19 mouse cellular contexts compared by ENCODE assay signal in genomic region chr10:98352061-98352460, GRCm38 (mm10).
"Had no signal": no experiment of that assay in that cellular context is flagged by ENCODE, and none has a peak within 500 bp of the region (broad histone marks: within the 10 kb centered on the region; RNA-seq: fewer than 3 reads in every experiment).

No protein-coding gene starts in this region.

- H3K4me2 ChIP-seq: intestine, embryonic 15.5 days; kidney, embryonic 15.5 days; liver, embryonic 13.5 days; midbrain, embryonic 13.5 days; neural tube, embryonic 13.5 days had no signal

- H3K27me3 ChIP-seq: intestine, embryonic 15.5 days; kidney, embryonic 15.5 days; liver, embryonic 13.5 days; midbrain, embryonic 13.5 days; neural tube, embryonic 13.5 days had no signal

- H3K36me3 ChIP-seq: intestine, embryonic 15.5 days; kidney, embryonic 15.5 days; liver, embryonic 13.5 days; midbrain, embryonic 13.5 days; neural tube, embryonic 13.5 days had no signal

- H3K9me3 ChIP-seq: intestine, embryonic 15.5 days; kidney, embryonic 15.5 days; liver, embryonic 13.5 days; midbrain, embryonic 13.5 days; neural tube, embryonic 13.5 days had no signal

- H3K4me1 ChIP-seq: intestine, embryonic 15.5 days; kidney, embryonic 15.5 days; liver, embryonic 13.5 days; midbrain, embryonic 13.5 days; neural tube, embryonic 13.5 days had no signal

- H3K27ac ChIP-seq: intestine, embryonic 15.5 days; kidney, embryonic 15.5 days; left cerebral cortex, adult 2 months; liver, embryonic 13.5 days; macrophage; midbrain, embryonic 13.5 days; neural tube, embryonic 13.5 days had no signal

- H3K4me3 ChIP-seq: intestine, embryonic 15.5 days; kidney, embryonic 15.5 days; left cerebral cortex, adult 2 months; liver, embryonic 13.5 days; midbrain, embryonic 13.5 days; myocyte; neural tube, embryonic 13.5 days had no signal

- ATAC-seq: intestine, embryonic 15.5 days; midbrain, embryonic 13.5 days; midbrain, embryonic 16.5 days had no signal

- H3K9ac ChIP-seq: intestine, embryonic 15.5 days; kidney, embryonic 15.5 days; liver, embryonic 13.5 days; midbrain, embryonic 13.5 days; neural tube, embryonic 13.5 days had no signal

- DNase-seq: kidney, adult 11 months; kidney, adult 8-10 months; kidney, postnatal 10 days; kidney, postnatal 36 days; layer of hippocampus, postnatal 36 days; liver, embryonic 13.5 days; retina, postnatal 1 day; right cerebral cortex, postnatal 25 days; thymus, adult 18-20 months; thymus, postnatal 14 days; thymus, postnatal 4 days had no signal
